Mouse (Mus musculus): ENCODE measurements around the gene Olfr448. TPM values are rescaled to one million over a fixed set of nuclear protein-coding genes. Genes with fewer than 3 reads are reported as not detected.

Olfr448 gene
- polyA plus RNA-seq (2015; fragmentation: Nextera tagmentation; extraction: Ambion mirVana): not detected in 2 replicates

DNA sequence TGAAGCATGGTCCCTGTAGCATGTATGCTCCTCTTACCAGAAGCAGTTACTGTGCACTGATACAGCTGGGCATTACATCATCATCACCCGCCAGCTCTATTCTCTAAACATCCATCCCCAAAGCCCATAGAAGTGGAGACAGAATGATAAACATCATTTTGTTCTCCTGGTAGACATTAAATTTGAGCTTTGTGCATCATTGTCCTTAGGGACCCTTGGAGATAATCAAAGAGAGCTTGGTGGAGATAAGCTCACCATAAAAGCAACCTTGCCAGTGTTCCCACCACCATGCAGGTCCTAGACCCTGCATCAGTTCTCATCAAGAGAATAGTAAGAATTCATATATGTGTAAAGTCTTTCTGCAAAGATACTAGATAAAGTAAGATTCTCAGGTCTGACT lies at the start of gene Olfr448:
Gene Olfr448 (plus strand): TSS at position 301 of the 400 bp plus-strand sequence.
- 82% methylated on average over 1 of the region's 1 CpGs for WGBS

GRCm38 (mm10) chr6:42860222-42860819 lies 29.9 kb upstream of the Olfr448 start:
- ATAC-seq (ENCODE audit: insufficient number of reproducible peaks, insufficient read depth, low FRiP score, low TSS enrichment, low read depth): no peak
- no peak overlapping the region for H3K4me2 ChIP-seq
- no peak overlapping the region for H3K9ac ChIP-seq
- no peaks in the 10 kb centered on the region for H3K27me3 ChIP-seq
- WGBS: 14% methylated on average over 4 of the region's 4 CpGs
- H3K36me3 ChIP-seq: no peaks in the 10 kb centered on the region
- no peaks in the 10 kb centered on the region for H3K4me1 ChIP-seq
- no peak overlapping the region for H3K4me3 ChIP-seq
- H3K9me3 ChIP-seq: no peaks in the 10 kb centered on the region
- H3K27ac ChIP-seq: no peak overlapping the region

More for the DNA sequence above, at the start of gene Olfr448:
- Histone ChIP-seq H3K9me3 (no peaks in the 10 kb centered on the region), H3K4me2 (no peak within 1 kb of the TSS), H3K36me3 (no peaks in the 10 kb centered on the region), H3K27me3 (no peaks in the 10 kb centered on the region), H3K27ac (no peak within 1 kb of the TSS), H3K4me3 (no peak within 1 kb of the TSS), H3K4me1 (no peaks in the 10 kb centered on the region), H3K9ac (no peak within 1 kb of the TSS)
- no peak for ATAC-seq (ENCODE audit: insufficient number of reproducible peaks, insufficient read depth, low FRiP score, low TSS enrichment, low read depth)

GRCm38 (mm10) chr6:42869695-42870094 lies 20.5 kb upstream of the Olfr448 start:
- Histone ChIP-seq H3K4me1 (no peaks in the 10 kb centered on the region), H3K27me3 (no peaks in the 10 kb centered on the region), H3K9ac (no peak overlapping the region), H3K4me3 (no peak overlapping the region), H3K4me2 (no peak overlapping the region), H3K9me3 (no peaks in the 10 kb centered on the region), H3K36me3 (no peaks in the 10 kb centered on the region), H3K27ac (no peak overlapping the region)
- no peak for ATAC-seq (ENCODE audit: insufficient number of reproducible peaks, insufficient read depth, low FRiP score, low TSS enrichment, low read depth)
- 70% methylated on average over 3 of the region's 3 CpGs for WGBS

GRCm38 (mm10) chr6:42876323-42876722 lies 13.9 kb upstream of the Olfr448 start:
- Histone ChIP-seq H3K27ac (no peak overlapping the region), H3K36me3 (no peaks in the 10 kb centered on the region), H3K9ac (no peak overlapping the region), H3K27me3 (no peaks in the 10 kb centered on the region), H3K4me2 (no peak overlapping the region), H3K9me3 (no peaks in the 10 kb centered on the region), H3K4me3 (no peak overlapping the region), H3K4me1 (no peaks in the 10 kb centered on the region)
- no peak for ATAC-seq (ENCODE audit: insufficient number of reproducible peaks, insufficient read depth, low FRiP score, low TSS enrichment, low read depth)

DNA sequence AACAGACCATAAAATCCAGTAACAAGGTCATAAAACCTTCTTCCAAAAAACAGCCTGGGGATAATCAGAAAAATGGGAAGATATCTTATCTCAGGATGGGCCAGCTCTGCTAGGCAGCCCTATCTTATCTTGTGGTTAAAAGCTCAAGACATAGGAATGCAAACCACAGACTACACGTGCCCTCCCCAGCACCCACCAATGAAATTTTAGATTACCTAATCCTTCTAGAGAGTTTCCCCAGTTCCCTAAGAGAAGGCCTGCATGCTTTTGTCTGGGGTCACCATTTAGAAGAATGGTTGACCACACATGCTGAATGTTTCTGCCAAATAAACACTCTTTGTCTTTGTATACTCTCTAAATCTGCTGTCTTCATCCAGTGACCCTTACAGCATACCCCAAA lies 10.1 kb downstream of the Olfr448 start:
- no peaks in the 10 kb centered on the region for H3K4me1 ChIP-seq
- H3K9ac ChIP-seq: no peak overlapping the region
- H3K4me2 ChIP-seq: no peak overlapping the region
- H3K9me3 ChIP-seq: no peaks in the 10 kb centered on the region
- no peak overlapping the region for H3K4me3 ChIP-seq
- no peaks in the 10 kb centered on the region for H3K27me3 ChIP-seq
- H3K27ac ChIP-seq: no peak overlapping the region
- no peaks in the 10 kb centered on the region for H3K36me3 ChIP-seq
- no peak for ATAC-seq (ENCODE audit: insufficient number of reproducible peaks, insufficient read depth, low FRiP score, low TSS enrichment, low read depth)
- 25% methylated on average over 1 of the region's 1 CpGs for WGBS

GRCm38 (mm10) chr6:42908578-42908977 lies 18.3 kb downstream of the Olfr448 start, which contains the start of gene Olfr447:
Gene Olfr447, plus strand, starts transcription at chr6:42908878.
- Histone ChIP-seq H3K4me1 (no peaks in the 10 kb centered on the region), H3K9ac (no peak within 1 kb of the TSS), H3K4me3 (no peak within 1 kb of the TSS), H3K36me3 (no peaks in the 10 kb centered on the region), H3K9me3 (no peaks in the 10 kb centered on the region), H3K4me2 (no peak within 1 kb of the TSS), H3K27me3 (no peaks in the 10 kb centered on the region), H3K27ac (no peak within 1 kb of the TSS)
- no peak for ATAC-seq (ENCODE audit: insufficient number of reproducible peaks, insufficient read depth, low FRiP score, low TSS enrichment, low read depth)

DNA sequence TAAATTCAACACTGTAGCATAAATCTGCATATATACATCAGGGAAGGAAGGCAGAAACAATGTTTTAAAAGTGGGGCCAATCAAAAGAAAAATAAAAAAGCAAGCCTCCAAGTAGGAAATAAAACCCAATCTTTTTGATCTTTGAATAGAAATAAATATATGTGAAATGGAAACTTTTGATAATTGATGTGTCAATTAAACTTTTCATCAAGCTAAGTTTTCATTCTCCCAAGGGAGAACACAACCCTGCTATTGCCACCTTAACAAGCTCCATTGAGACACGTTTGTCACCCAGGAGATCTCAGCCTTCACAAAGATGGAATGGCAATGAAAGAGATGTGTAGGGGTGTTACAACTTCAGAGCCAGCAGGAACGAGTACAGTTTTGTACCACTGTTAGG lies 30.8 kb downstream of the Olfr448 start, which contains the start of gene Olfr446:
Gene Olfr446 (plus strand): TSS at position 301 of the 400 bp plus-strand sequence.
- Histone ChIP-seq H3K4me2 (no peak within 1 kb of the TSS), H3K27me3 (no peaks in the 10 kb centered on the region), H3K9me3 (no peaks in the 10 kb centered on the region), H3K36me3 (no peaks in the 10 kb centered on the region), H3K4me3 (no peak within 1 kb of the TSS), H3K27ac (no peak within 1 kb of the TSS), H3K9ac (no peak within 1 kb of the TSS), H3K4me1 (no peaks in the 10 kb centered on the region)
- WGBS: 66% methylated on average over 2 of the region's 2 CpGs
- ATAC-seq (ENCODE audit: insufficient number of reproducible peaks, insufficient read depth, low FRiP score, low TSS enrichment, low read depth): no peak

Other genes with a start within 250 kb of the Olfr448 start
- gene Tcaf2, start 245.2 kb upstream of the Olfr448 start, polyA plus RNA-seq (2015; fragmentation: Nextera tagmentation; extraction: Ambion mirVana): 4.3 and 5.3 TPM in 2 replicates
- 75.6 and 81.9 TPM in 2 replicates for gene Tcaf1, start 180.4 kb upstream of the Olfr448 start, polyA plus RNA-seq (2015; fragmentation: Nextera tagmentation; extraction: Ambion mirVana)
- not detected in 2 replicates for gene Olfr453, start 151.1 kb upstream of the Olfr448 start, polyA plus RNA-seq (2015; fragmentation: Nextera tagmentation; extraction: Ambion mirVana)
- gene Olfr38, start 134.0 kb upstream of the Olfr448 start, polyA plus RNA-seq (2015; fragmentation: Nextera tagmentation; extraction: Ambion mirVana): not detected in 2 replicates
- gene Olfr452, start 105.3 kb upstream of the Olfr448 start, polyA plus RNA-seq (2015; fragmentation: Nextera tagmentation; extraction: Ambion mirVana): not detected in 2 replicates
- not detected in 2 replicates for gene Olfr450, start 78.5 kb upstream of the Olfr448 start, polyA plus RNA-seq (2015; fragmentation: Nextera tagmentation; extraction: Ambion mirVana)
- gene Olfr449, start 56.1 kb upstream of the Olfr448 start, polyA plus RNA-seq (2015; fragmentation: Nextera tagmentation; extraction: Ambion mirVana): not detected in 2 replicates
- not detected in 2 replicates for gene Olfr447, start 18.4 kb downstream of the Olfr448 start, polyA plus RNA-seq (2015; fragmentation: Nextera tagmentation; extraction: Ambion mirVana)
- gene Olfr446, start 30.9 kb downstream of the Olfr448 start, polyA plus RNA-seq (2015; fragmentation: Nextera tagmentation; extraction: Ambion mirVana): not detected in 2 replicates
- gene Olfr444, start 58.6 kb downstream of the Olfr448 start, polyA plus RNA-seq (2015; fragmentation: Nextera tagmentation; extraction: Ambion mirVana): not detected in 2 replicates
- gene Olfr441, start 215.9 kb downstream of the Olfr448 start, polyA plus RNA-seq (2015; fragmentation: Nextera tagmentation; extraction: Ambion mirVana): not detected in 2 replicates